Mouse (Mus musculus) kidney, postnatal 25 days (tissue): ENCODE results near the gene Fuom.

ENCODE experiments used
- DNase-seq, 2 experiments: peaks; one replicate each; pipeline ENCODE4 v3.0.0; 2021; ENCODE audit warnings: mixed read lengths in 2 of 2

Gene Fuom

DNA sequence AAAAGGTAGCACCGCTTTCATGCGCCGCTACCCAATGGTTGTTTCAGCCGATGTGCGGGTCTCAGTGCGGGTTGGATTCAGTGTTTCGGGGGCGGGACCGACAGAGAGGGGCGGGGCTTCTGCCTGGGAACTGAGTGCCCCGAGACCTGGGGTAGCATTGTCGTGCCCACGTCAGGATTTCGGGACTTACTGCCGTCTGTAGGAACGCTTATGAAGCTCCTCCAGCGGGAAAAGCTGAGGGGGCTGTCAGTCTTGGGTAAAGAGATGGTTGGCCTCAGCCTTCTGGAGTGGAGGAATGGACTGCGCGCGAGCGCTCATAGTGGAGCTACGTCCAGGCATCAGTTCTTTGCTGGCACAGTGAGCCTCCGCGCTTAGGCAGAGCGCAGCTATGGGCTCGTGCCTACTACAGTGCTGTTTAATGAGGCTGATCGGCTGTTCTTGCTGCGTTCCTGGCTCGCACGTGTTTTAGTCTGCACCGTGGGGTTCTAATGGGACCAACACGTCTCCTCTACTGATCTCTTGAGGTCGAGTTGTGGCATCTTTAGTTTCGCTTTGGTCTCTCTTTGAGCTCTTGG is 53.0 kb downstream of the Fuom start:
- peak; percentile 37 to 49 for DNase-seq

GRCm38 (mm10) chr7:140048361-140049114 is 53.7 kb downstream of the Fuom start, which contains the start of gene Msx3:
Msx3 (minus strand) TSS chr7:140049089.
- no peak for DNase-seq

GRCm38 (mm10) chr7:140047811-140048311 is 54.4 kb downstream of the Fuom start:
- DNase-seq, result peak in 1 of 2 experiments; percentile 16
